Mouse (Mus musculus): ENCODE data around the gene Akap8l. TPM values are rescaled to one million over a fixed set of nuclear protein-coding genes. Genes with fewer than 3 reads are reported as not detected.

Akap8l gene
- total and polyA plus RNA-seq, 3 experiments, result 40.0 to 63.8 TPM; not detected in 1

GRCm38 (mm10) chr17:32356766-32357760 is 6.7 kb upstream of the Akap8l start:
- Histone ChIP-seq H3K4me3 (ENCODE audit: control insufficient read depth in 1 of 2, insufficient read depth in 1 of 2, low read depth in 2 of 2, low read length in 2 of 2) (no peak overlapping the region), H3K36me3 (ENCODE audit: control insufficient read depth in 1 of 2, insufficient read depth in 2 of 2, low read length in 2 of 2) (peaks cover 0 to 6% of the 10 kb centered on the region in 2 experiments; a peak in 3 of 4 replicates), H3K27me3 (ENCODE audit: control insufficient read depth in 1 of 2, insufficient read depth in 2 of 2, low read length in 2 of 2) (no peaks in the 10 kb centered on the region), H3K9me3 (replicated peaks; ENCODE audit: insufficient read depth, low read length) (no peaks in the 10 kb centered on the region), H3K79me2 (ENCODE audit: control insufficient read depth, insufficient read depth, low read length, poor library complexity) (peaks cover 1% of the 10 kb centered on the region; the same call in 1 of the 2 replicates), H3K4me1 (ENCODE audit: control insufficient read depth in 1 of 2, insufficient read depth in 2 of 2, low read length in 2 of 2) (no peaks in the 10 kb centered on the region), H3K27ac (ENCODE audit: control insufficient read depth, low read depth, low read length) (no peak overlapping the region), H3K9ac (ENCODE audit: control insufficient read depth, low read depth, low read length, poor library complexity, severe bottlenecking) (no peak overlapping the region)
- no peak for DNase-seq (ENCODE audit: low read depth, low spot score)
- TF ChIP-seq NRF1 (IDR thresholded peaks at IDR 0.05; ENCODE audit: insufficient read depth, low read depth, low read length, poor library complexity, severe bottlenecking) (no peak), UBTF (IDR thresholded peaks at IDR 0.05; ENCODE audit: borderline replicate concordance, insufficient read depth, low read depth, low read length) (no peak), TBP (IDR thresholded peaks at IDR 0.05; ENCODE audit: low read depth, low read length) (no peak), ELF1 (IDR thresholded peaks at IDR 0.05; ENCODE audit: low read depth, low read length) (no peak), POLR2A (IDR thresholded peaks at IDR 0.05; ENCODE audit: control insufficient read depth in 1 of 2, insufficient read depth in 1 of 2, low read depth in 1 of 2, low read length in 2 of 2, poor library complexity in 1 of 2) (no peak), MAFK (IDR thresholded peaks at IDR 0.05; ENCODE audit: borderline replicate concordance, low read depth, low read length) (no peak), ZC3H11A (IDR thresholded peaks at IDR 0.05; ENCODE audit: low read depth, low read length) (no peak), CHD2 (IDR thresholded peaks at IDR 0.05; ENCODE audit: low read length) (no peak), USF1 (IDR thresholded peaks at IDR 0.05; ENCODE audit: low read depth, low read length) (no peak), CHD1 (IDR thresholded peaks at IDR 0.05; ENCODE audit: low read depth, low read length) (no peak), USF2 (IDR thresholded peaks at IDR 0.05; ENCODE audit: borderline replicate concordance in 1 of 2, insufficient read depth in 1 of 2, low read depth in 1 of 2, low read length in 2 of 2) (no peak), CTCF (IDR thresholded peaks at IDR 0.05 in 2 of 3, conservative IDR thresholded peaks at IDR 0.05 in 1 of 3; ENCODE audit: control insufficient read depth in 1 of 3, insufficient read depth in 1 of 3, low read depth in 2 of 3, low read length in 3 of 3, poor library complexity in 1 of 3, severe bottlenecking in 1 of 3) (no peak), TCF12 (IDR thresholded peaks at IDR 0.05; ENCODE audit: low read depth, low read length) (no peak)

GRCm38 (mm10) chr17:32356281-32356680 is 5.9 kb upstream of the Akap8l start:
- H3K4me1 ChIP-seq (ENCODE audit: control insufficient read depth in 1 of 2, insufficient read depth in 2 of 2, low read length in 2 of 2), result peaks cover 0 to 3% of the 10 kb centered on the region in 2 experiments; a peak in 2 of 4 replicates
- H3K27ac ChIP-seq (ENCODE audit: control insufficient read depth, low read depth, low read length), result no peak overlapping the region
- no peak for TF ChIP-seq MYC (IDR thresholded peaks at IDR 0.05; ENCODE audit: low read depth, low read length)
- TF ChIP-seq BHLHE40 (IDR thresholded peaks at IDR 0.05; ENCODE audit: borderline replicate concordance, low read depth, low read length), result no peak
- TF ChIP-seq ELF1 (IDR thresholded peaks at IDR 0.05; ENCODE audit: low read depth, low read length), result no peak
- no peak for TF ChIP-seq KAT2A (conservative IDR thresholded peaks at IDR 0.05; ENCODE audit: low read depth, low read length)
- TF ChIP-seq ZNF384 (IDR thresholded peaks at IDR 0.05; ENCODE audit: low read depth, low read length), result no peak
- TF ChIP-seq TAL1 (IDR thresholded peaks at IDR 0.05; ENCODE audit: low read length), result no peak
- no peak for TF ChIP-seq RAD21 (IDR thresholded peaks at IDR 0.05; ENCODE audit: low read depth, low read length)
- H3K9me3 ChIP-seq (replicated peaks; ENCODE audit: insufficient read depth, low read length), result no peaks in the 10 kb centered on the region
- no peak overlapping the region for H3K4me3 ChIP-seq (ENCODE audit: control insufficient read depth in 1 of 2, insufficient read depth in 1 of 2, low read depth in 2 of 2, low read length in 2 of 2)
- H3K27me3 ChIP-seq (ENCODE audit: control insufficient read depth in 1 of 2, insufficient read depth in 2 of 2, low read length in 2 of 2), result no peaks in the 10 kb centered on the region
- peaks cover under 1% of the 10 kb centered on the region; the same call in 1 of the 2 replicates for H3K79me2 ChIP-seq (ENCODE audit: control insufficient read depth, insufficient read depth, low read length, poor library complexity)
- no peak for DNase-seq (ENCODE audit: low read depth, low spot score)
- H3K9ac ChIP-seq (ENCODE audit: control insufficient read depth, low read depth, low read length, poor library complexity, severe bottlenecking), result no peak overlapping the region
- H3K36me3 ChIP-seq (ENCODE audit: control insufficient read depth in 1 of 2, insufficient read depth in 2 of 2, low read length in 2 of 2), result peaks cover 2 to 6% of the 10 kb centered on the region in 2 experiments; a peak in 3 of 4 replicates
